Mouse (Mus musculus) liver, embryonic 14.5 days (tissue): ENCODE results near the gene Arpc4.

Experiments
- CTCF ChIP-seq: IDR thresholded peaks from 2 replicates; pipeline ENCODE4 v1.5.1; 2016; ENCODE audit warnings: antibody characterized with exemption, low read depth, control low read depth
- EP300 ChIP-seq: IDR thresholded peaks from 2 replicates; pipeline ENCODE4 v1.6.1; 2016; ENCODE audit warnings: antibody characterized with exemption, low read depth

GRCm38 (mm10) chr6:113438721-113439430 lies 61.0 kb downstream of the Arpc4 start:
- TF ChIP-seq CTCF (no peak), EP300 (no peak)
